Mouse (Mus musculus): ENCODE results near the gene Micu1.
A peak's percentile ranks its signal among the peaks of the same experiment; 100 is the strongest.
"Not testable (repeated sequence)": the region's sequence is repeated elsewhere in the genome, so short reads cannot be mapped to it uniquely, and the experiment has no call there.

Gene Micu1

DNA sequence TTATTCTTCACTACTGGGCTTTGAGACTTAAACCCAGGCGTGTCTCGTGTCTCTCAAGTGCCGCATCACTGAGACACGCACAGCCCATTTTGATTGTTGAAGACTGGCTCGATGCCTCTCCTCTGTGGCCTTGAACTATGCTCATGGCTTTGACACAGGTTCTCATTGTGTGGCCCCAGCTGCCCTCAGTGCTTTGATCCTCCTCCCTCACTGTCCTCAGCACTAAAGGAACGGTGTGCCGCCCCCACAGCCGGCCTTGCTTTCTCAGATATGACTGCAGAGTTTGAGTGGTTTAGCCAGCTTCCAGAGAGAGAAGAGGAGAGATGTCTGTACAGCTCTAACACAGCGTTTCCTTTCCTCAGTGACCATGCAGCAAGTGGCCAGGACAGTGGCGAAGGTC is 158.9 kb downstream of the Micu1 start:
- DNase-seq = no peak

DNA sequence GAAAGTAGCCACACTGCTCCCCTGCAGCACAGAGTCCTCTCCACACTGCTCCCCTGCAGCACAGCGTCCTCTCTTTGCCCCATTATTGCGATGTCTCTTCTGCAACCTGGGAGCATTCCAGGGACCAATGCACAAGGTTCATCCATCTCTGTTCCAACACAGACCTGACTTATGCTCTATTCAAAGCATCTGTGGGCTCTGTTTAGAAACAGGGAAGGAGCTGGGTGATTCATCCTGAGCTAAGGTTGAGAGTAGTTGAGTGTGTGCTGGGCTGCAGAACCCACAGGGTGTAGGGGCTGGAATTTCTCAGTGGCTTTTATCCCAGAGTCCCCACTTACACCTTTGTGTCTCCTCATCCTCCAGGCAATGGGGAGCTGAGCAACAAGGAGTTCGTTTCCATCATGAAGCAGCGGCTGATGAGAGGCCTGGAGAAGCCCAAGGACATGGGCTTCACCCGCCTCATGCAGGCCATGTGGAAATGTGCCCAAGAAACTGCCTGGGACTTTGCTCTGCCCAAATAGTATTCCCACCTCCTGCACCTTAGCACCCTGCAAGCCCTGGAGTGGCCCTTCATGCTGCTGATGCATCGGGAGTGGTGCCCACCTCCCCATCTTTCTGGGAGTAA is 160.7 kb downstream of the Micu1 start:
- DNase-seq = no peak

DNA sequence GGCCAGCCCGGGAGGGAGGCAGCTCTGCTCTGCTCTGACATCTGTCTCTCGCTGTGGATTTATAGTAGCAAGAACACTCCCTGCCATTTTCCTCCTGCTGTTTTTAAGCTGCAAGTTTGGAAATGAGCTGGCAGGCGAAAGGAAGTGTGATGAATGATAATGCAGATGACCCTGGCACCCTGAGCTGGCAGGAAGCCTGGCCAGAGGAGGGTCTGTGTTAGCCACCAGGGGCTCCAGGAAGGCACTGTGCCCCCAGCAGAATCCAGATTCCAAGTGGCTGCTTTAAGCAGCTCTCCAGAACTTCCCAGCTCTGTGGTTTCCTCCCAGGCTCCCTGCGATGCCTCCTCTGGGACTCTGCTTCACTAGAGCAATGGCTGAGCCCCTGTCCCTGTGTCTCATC is 161.3 kb downstream of the Micu1 start:
- no peak for DNase-seq

DNA sequence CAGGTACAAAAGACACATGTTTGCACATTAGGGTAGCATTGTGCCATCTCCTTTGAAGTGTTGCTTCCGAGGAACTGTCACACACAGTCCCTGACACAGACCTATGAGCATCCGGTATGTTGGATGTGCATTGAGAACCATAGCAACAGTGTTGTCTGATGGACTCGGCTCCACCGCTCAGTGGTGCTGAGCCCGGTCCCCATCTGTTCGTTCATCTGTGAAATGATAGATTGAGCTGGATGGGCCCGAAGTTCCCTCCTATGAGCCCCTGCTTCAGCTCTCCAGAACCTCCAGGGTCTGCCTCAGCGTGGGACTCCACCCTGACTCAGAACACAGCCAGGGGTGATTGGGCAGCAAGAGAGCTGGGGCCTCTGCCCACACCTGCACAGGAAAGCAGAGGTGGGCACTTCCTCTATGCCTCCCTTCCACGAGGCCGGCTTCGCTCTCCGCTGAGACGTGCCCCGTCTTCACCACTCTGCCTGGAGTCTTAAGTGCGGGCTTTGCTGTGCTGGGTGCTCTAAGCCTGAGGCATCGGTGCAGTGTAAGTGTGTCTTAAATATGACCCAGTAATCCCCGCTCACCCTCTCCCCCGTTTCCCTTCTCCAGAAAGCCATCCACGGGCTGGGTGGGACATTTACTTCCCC is 162.1 kb downstream of the Micu1 start:
- DNase-seq = peak; percentile 55

DNA sequence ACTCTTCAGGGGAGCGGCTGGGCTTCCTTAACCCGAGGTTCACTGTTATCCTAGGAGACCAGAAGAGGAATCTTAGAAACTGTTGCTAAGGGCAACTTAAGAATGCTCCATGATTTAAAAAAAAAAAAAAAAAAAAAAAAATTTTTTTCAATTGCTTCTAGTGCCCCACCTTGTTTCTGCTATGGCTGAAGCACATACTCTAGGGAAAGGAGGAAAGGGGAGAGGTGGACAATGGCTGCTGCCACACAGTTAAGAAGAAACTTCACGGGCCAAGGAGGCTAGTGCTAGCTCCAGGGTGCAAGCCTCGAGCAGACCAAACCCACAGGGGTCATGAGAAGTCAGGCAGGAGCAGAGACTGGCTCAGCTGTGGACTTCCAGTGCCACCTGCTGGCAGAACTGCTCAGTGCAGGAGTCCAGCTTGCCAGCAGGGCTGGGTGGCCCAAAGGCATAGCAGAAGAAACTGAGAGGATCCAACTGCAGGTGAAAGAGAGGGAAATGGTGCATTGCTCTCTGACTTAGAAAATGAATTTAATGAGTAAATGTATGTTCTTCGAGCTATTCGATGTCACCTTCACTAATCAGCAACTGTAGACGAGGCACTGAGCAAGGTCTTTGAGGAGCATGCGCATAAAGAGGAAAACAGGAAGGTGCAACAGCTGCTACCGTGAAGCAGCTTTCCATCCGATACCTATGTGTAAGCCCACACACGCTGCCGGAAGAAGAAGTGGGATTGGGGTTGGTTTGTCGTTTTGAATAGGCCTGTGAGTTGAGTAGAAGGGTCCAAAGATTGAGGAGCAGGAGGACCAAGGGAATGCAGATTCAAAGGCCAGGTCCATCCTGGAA is 162.8 kb downstream of the Micu1 start:
- peak; percentile 93 for DNase-seq

DNA sequence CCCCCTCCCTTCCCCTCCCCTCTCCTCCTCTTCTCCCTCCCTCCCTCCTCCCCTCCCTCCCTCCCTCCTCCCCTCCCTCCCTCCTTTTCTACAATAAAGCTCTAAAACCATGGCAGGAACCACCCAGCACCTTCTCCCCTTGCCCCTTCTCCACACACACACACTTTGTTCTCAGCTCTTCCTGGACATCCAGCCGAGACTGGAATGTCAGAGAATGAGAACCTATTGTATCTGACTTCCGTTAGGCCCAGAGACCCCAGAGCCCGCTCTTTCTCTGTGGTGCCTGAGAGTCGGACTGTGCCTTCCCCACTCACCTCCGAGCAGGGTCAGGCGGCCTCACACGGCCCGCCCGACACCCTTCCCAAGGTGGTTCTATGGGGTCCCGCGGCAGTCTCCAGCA is 166.0 kb downstream of the Micu1 start:
- no peak for DNase-seq

DNA sequence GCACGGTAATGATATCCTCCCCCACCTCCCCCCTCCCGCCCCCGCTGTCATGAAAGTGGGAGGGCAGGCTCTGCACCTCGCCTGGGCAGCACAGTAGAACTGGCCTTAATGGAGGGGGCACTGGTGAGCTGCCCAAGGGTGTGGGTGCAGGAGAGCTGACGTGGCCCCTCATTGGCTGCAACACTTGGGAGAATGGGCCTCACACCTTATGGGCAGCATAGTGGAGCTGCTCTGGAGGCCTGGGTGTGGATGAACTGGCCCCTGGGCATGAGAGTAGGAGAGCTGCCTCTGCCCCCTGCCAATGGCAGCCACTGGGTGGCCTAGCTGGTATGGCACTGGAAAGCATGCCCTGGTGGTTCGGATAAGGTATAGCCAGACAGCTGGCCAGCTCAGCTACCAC is 167.8 kb downstream of the Micu1 start:
- DNase-seq = no peak

DNA sequence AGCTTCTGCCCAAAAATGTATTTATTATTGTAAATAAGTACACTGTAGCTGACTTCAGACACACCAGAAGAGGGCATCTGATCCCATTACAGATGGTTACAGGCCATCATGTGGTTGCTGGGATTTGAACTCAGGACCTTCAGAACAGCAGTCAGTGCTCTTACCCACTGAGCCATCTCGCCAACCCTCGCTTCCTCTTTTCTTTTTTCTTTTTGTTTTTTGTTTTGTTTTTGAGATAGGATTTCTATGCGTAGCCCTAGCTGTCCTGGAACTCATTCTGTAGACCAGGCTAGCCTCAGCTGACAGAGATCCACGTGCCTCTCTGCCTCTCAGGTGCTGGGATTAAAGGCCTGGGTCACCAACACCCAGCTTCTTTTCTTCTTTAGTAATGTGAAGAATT is 170.4 kb downstream of the Micu1 start:
- DNase-seq = not testable (repeated sequence)

DNA sequence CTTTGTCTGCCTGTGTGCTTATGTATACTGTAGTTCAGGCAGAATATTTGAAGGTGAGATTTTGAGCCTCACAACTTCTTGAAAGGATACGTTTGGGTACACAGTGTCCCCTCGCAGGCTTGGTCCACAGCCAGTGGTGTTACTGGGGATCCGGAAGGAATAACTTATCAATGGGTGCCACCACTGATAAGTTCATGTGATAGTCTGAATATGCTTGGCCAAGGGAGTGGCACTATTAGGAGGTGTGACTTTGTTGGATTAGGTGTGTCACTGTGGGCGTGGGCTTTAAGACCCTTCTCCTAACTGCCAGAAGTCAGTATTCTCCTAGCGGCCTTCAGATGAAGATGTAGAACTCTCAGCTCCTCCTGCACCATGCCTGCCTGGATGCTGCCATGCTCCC is 170.9 kb downstream of the Micu1 start:
- no peak for DNase-seq

DNA sequence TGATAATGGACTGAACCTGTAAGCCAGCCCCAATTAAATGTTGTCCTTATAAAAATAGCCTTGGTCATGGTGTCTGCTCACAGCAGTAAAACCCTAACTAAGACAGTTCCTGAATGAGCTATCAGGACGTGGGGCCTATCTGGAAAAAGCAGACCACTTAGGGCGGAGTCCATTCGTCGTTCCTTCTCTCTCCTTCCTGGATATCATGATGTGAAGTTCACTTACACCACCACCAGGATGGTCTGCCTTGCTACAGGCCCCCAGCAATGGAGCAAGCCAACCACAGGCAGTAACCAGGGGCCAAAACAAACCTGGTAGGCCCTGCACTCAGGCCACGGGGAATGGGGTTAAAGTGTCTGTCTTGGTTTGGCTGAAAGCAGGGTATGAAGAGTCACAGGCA is 171.3 kb downstream of the Micu1 start:
- DNase-seq = no peak

DNA sequence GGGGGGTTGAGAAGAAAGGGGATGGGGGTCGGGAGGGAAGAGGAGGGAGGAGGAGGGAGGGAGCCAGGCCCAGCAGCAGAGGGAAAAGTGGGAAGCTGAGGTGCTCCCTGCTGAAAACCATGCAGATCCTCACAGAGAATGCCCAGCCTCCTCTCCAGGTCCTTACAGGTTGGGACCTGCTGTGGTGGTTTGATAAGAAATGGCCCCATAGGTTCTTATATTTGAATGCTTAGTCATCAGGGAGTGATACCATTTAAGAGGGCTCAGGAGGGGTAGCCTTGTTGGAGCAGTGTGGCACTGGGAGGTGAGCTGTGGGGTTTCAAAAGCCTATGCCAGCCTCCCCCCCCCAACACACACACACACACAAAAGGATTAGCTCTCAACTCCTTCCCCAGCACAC is 173.1 kb downstream of the Micu1 start:
- no peak for DNase-seq

DNA sequence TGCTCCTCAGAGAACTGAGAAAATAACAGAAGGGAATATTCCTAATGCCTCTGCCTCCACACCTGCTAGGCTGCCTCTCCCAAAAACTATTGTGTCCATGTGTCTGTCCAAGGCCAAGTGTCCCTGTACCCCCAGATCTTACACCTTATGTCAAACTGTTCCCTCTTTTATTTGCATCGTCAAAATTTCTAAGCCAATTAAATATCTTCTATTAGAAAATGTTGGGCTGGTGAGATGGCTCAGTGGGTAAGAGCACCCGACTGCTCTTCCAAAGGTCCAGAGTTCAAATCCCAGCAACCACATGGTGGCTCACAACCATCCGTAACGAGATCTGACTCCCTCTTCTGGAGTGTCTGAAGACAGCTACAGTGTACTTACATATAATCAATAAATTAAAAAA is 174.4 kb downstream of the Micu1 start:
- DNase-seq = not testable (repeated sequence)

DNA sequence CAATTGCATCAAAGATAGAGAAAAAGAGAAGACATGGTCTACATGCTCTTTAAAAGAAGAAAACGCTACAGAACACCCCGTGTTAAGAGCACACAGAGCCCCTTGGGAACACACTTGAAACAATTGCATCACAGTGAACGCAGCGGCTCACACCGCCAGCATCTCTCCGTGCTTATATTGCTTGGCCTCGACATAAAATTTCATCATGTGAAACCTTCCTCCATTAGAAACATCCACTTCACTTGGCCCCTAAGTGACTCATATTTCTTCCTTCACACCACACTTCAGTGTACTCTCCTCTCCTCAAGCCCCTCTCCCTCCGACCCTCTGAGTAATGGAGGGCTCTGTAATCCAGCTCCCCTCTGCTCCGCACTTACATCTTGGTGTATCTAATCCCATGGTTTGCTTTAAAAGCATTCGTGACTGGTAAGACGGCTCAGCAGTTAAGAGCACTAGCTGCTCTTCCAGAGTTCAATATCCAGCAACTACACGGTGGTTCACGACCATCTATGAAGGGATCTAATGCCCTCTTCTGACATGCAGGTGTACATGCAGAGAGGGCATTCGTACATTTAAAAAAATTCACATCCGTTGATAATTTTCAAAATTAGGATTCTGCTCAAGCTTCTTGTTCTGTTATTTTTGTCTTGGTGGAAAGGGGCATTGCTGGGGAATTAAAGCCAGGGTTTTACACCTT is 175.3 kb downstream of the Micu1 start:
- DNase-seq = no peak

DNA sequence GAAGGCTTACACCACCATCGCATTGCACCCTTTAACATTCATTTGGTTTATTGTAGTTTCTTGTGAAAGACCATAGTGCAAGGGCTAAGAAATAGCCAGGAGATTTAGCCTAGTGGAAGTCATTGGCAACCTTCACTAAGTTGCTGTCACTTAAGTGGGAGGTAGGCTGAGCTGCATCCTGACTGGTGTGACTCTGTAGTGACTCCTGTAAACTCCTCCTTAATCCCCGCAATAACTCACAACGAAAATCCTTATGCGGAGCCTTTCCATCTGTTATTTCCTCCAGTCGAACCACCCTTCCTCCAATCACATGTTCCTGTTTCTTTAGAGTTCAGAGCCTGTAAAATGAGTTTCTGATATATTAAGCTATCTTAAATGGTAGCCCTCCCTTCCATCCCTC is 176.5 kb downstream of the Micu1 start:
- no peak for DNase-seq

DNA sequence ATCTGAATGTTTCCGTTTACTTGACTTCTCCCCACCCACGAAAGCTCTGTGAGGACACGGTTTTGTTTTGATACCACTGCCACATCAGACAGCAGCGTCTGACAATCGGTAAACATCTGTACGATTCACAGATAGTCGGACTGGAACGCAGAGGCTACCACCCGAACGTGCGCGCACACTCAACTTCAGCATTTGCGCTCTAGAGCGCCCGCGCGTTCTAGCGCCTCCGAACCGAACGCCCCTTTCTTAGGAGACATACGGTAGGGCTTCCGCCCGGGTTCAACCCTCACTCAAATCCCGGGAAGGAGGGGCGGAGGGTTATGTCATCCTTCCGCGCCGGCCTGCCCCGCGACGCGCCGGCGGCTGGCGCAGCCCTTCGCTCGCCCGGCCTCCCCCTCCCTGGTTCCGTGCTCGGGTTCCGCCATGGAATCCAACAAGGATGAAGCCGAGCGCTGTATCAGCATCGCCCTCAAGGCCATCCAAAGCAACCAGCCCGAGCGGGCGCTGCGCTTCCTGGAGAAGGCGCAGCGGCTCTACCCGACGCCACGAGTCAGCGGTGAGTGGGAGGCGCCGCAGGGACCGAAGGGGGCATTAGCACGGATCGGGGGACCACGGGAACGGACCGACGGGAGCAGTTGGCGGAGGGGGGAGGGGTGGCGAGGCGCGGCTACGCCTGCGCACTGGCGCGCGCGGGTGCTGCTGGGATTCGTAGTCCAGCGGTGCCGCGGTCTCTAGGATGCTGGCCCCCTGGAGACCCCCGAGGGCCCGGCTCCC is 177.2 kb downstream of the Micu1 start, which contains the start of gene Dnajb12:
Dnajb12 (plus strand) TSS at position 302 of the 774 bp plus-strand sequence.
- peak; percentile 95 for DNase-seq

DNA sequence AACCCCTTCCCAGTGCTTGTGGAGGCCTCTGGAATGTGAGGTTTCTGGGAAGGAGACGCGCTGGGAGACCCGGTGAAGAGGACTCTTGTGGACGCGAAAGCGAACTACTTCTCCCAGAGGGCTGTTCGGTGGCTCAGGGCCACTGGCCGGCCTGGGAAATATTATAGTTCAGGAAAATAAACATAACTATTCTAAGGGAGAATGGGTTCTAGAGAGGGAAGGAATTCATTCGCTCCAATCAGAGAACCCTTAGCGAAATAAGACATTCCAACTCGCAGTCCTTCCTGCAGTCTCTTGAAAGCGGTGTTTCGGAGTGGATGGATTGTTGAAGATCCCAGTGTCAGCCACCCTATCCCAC is 177.7 kb downstream of the Micu1 start:
- DNase-seq = no peak

DNA sequence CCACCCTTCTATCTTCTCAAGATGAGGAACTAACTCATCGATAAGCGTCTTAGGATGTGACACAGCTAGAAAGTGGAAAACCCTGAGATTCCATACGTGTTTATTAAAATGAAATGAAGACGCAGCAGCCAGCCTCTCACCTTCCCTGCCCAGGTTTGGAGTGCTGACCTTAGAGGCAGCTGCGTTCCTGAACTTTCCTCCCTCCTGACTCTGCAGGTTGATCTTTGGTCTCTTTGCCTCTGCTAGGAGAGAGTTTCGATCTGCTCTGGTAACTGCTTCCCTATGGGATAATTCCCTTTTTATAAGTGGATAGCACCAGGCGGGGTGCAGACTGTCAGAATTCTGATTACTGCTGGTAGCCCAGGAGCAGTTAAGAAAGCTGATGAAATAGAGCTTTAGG is 178.6 kb downstream of the Micu1 start:
- no peak for DNase-seq

DNA sequence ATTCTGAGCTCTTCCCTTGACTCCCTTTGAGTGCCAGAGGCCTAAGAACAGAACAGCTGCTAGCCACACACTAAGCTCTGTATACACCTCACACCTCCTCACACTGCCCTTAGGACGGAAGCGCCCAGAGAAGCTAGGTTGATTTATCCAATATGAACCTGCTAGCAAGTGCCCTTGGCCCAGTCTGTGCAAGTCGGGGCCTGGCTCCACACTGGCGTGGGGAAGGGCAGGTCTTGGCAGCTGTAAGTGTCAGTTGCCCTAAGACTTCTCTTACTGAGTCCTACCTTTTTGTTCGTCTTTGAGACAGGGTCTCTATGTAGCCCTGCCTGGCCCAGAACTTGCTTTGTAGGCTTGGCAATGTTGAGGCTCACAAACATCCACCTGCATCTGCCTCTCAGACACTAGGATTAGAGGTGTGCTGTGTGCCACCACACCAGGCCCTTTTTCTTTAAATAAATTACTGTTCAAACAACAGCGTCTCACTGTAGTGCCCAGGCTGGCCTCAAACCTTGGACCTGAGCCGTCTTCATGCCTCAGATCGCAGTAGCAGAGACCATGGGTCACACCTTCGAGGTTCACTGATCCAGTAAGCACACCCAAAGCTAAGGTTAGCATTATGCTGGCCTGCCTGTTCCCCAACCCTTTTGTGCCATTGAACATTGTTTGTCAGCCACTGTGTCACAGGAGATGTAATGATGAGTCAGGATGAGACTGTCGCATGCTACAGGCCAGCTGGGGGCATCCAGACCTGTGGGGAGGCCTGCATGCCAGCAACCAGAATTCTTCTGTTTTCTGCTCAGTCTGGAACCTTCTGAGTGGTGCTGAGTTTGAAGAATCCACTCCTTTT is 182.3 kb downstream of the Micu1 start:
- no peak for DNase-seq

DNA sequence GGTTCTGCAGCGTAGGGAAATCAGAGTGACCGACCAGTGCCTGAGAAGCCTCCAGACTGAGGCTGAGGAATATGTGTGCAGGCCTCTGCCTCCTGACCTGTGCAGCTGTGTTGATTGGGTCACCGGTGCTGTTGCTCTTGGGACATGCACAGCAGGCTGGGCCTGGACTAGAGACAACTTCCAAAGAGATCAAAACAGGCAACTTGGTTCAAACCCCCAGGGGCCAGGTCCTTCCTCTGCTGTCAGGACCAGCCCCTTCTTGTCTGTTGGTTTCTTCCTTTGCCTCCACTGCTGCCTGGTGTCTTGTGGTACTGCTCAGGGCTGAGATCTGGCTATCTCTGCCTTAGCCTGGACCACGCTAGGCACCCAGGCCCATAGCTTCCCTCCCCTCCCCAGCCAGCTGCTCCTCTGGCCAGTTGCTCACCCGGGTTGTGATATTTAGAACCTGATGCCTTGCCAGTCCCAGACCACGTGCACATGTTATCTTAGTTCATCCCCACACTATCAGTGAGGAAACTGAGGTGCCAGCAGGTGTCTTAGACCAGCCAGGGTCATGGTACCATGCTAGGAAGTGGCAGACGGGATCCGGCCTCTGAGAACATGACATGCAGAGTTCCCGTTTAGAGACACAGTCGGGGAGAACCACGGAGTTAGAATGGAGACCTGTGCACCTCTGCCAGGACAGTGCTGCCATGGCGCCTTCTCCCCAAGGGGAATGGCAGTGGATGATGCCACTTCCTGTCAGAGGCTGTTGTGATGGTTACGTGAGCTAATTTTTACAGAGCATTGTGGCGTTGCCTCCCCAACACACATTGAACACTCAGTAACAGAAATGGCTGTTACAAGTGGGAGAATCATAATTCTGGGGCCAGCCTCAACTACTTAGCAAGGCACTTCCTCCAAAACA is 183.2 kb downstream of the Micu1 start:
- no peak for DNase-seq

DNA sequence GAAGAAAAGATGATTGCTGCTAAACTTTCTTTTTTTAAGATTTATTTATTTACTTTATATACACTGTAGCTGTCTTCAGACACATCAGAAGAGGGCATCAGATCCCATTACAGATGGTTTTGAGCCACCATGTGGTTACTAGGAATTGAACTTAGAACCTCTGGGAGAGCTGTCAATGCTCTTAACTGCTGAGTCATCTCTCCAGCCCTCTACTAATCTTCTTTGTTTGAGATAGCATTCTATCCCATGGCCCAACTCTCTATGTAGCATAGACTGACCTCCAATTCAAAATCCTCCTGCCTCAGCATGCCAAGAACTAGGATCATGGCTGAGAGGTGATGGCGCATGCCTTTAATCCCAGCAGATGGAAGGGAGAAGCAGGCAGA is 183.8 kb downstream of the Micu1 start:
- no peak for DNase-seq

DNA sequence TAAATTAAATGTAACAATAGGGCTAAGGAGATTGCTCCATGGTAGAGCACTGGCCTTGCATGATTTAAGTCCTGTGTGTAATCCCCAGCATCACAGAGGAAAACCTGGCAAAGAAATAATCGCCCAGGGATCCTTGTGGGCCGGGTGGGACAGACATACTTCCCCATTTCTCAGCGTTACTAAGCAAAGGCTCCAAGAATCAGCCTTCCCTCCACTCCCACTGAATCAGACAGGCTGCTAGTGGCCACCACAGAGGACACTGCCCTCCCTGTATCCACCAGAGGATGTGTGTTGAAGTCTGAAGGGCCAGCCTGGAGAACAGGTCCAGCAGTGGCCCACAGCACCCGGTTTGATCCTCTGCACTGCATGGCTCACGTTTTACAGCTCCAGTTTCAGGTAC is 185.2 kb downstream of the Micu1 start:
- DNase-seq = no peak
